Mouse (Mus musculus): ENCODE results near the gene Rusc1.

GRCm38 (mm10) chr3:89043359-89043758 is 49.8 kb downstream of the Rusc1 start:
- TF ChIP-seq EP300 (IDR thresholded peaks at IDR 0.05; ENCODE audit: insufficient read depth, low read depth, low read length) (no peak), POLR2A (IDR thresholded peaks at IDR 0.05; ENCODE audit: insufficient read depth, low read length) (no peak)

All from ES-Bruce4 (cell line).